Mouse (Mus musculus): Measurements from ENCODE around the gene Gprc6a. TPM values are rescaled to one million over a fixed set of nuclear protein-coding genes. Genes with fewer than 3 reads are reported as not detected.

Gene Gprc6a
- total RNA-seq (2014; fragmentation: Nextera tagmentation) = not detected in 2 replicates
- total RNA-seq (2017) = not detected in 2 replicates

- ATAC-seq (replicated peaks; ENCODE audit: low FRiP score, low TSS enrichment, poor library complexity, severe bottlenecking) = no peak
These were observed at the start of gene Gprc6a for GRCm38 (mm10) chr10:51631411-51632136. TSS of gene Gprc6a (minus strand) at chr10:51631461.

GRCm38 (mm10) chr10:51678251-51678639, 47.0 kb upstream of the Gprc6a start:
- no peak for ATAC-seq (replicated peaks; ENCODE audit: low FRiP score, low TSS enrichment, poor library complexity, severe bottlenecking)

- ATAC-seq (replicated peaks; ENCODE audit: low FRiP score, low TSS enrichment, poor library complexity, severe bottlenecking) = no peak
These were observed 46.4 kb upstream of the Gprc6a start, which contains the start of gene Rfx6 for GRCm38 (mm10) chr10:51677548-51678250. TSS of gene Rfx6 (plus strand) at chr10:51677756.

- no peak for ATAC-seq (replicated peaks; ENCODE audit: low FRiP score, low TSS enrichment, poor library complexity, severe bottlenecking)
These were observed 41.0 kb upstream of the Gprc6a start for GRCm38 (mm10) chr10:51672082-51672779.

GRCm38 (mm10) chr10:51671583-51671982, 40.3 kb upstream of the Gprc6a start:
- peak; percentile 55; the same call in 1 of the 2 replicates for ATAC-seq (replicated peaks; ENCODE audit: low FRiP score, low TSS enrichment, poor library complexity, severe bottlenecking)

GRCm38 (mm10) chr10:51669334-51669733, 38.1 kb upstream of the Gprc6a start:
- 0 out of 2 replicates have a peak, but pooled peaks have one; percentile 59 for ATAC-seq (replicated peaks; ENCODE audit: low FRiP score, low TSS enrichment, poor library complexity, severe bottlenecking)

GRCm38 (mm10) chr10:51657324-51657723, 26.1 kb upstream of the Gprc6a start:
- ATAC-seq (replicated peaks; ENCODE audit: low FRiP score, low TSS enrichment, poor library complexity, severe bottlenecking) = no peak

- ATAC-seq (replicated peaks; ENCODE audit: low FRiP score, low TSS enrichment, poor library complexity, severe bottlenecking) = no peak
These were observed 18.4 kb upstream of the Gprc6a start for GRCm38 (mm10) chr10:51649506-51650221.

GRCm38 (mm10) chr10:51621193-51621592, 10.1 kb downstream of the Gprc6a start:
- no peak for ATAC-seq (replicated peaks; ENCODE audit: low FRiP score, low TSS enrichment, poor library complexity, severe bottlenecking)

- ATAC-seq (replicated peaks; ENCODE audit: low FRiP score, low TSS enrichment, poor library complexity, severe bottlenecking) = no peak
These were observed 11.1 kb downstream of the Gprc6a start for GRCm38 (mm10) chr10:51620126-51620525.

- ATAC-seq (replicated peaks; ENCODE audit: low FRiP score, low TSS enrichment, poor library complexity, severe bottlenecking) = no peak
These were observed 12.7 kb downstream of the Gprc6a start for GRCm38 (mm10) chr10:51618538-51618937.

- ATAC-seq (replicated peaks; ENCODE audit: low FRiP score, low TSS enrichment, poor library complexity, severe bottlenecking) = no peak
These were observed 16.3 kb downstream of the Gprc6a start for GRCm38 (mm10) chr10:51614826-51615590.

- no peak for ATAC-seq (replicated peaks; ENCODE audit: low FRiP score, low TSS enrichment, poor library complexity, severe bottlenecking)
These were observed 17.8 kb downstream of the Gprc6a start for GRCm38 (mm10) chr10:51613421-51613820.

- ATAC-seq (replicated peaks; ENCODE audit: low FRiP score, low TSS enrichment, poor library complexity, severe bottlenecking) = no peak
These were observed 19.1 kb downstream of the Gprc6a start for GRCm38 (mm10) chr10:51611969-51612682.

- no peak for ATAC-seq (replicated peaks; ENCODE audit: low FRiP score, low TSS enrichment, poor library complexity, severe bottlenecking)
These were observed 21.4 kb downstream of the Gprc6a start for GRCm38 (mm10) chr10:51609741-51610425.

- no peak for ATAC-seq (replicated peaks; ENCODE audit: low FRiP score, low TSS enrichment, poor library complexity, severe bottlenecking)
These were observed 34.2 kb downstream of the Gprc6a start for GRCm38 (mm10) chr10:51596928-51597635.
